Mouse (Mus musculus) liver, adult (tissue): ENCODE measurements around the gene Sh3pxd2b.

ENCODE experiments used
- GATA4 ChIP-seq: IDR thresholded peaks from 2 replicates; pipeline ENCODE4 v1.6.1; 2014; ENCODE audit warnings: mild to moderate bottlenecking, low read length; ENCODE audit not compliant: insufficient replicate concordance

Gene Sh3pxd2b

DNA sequence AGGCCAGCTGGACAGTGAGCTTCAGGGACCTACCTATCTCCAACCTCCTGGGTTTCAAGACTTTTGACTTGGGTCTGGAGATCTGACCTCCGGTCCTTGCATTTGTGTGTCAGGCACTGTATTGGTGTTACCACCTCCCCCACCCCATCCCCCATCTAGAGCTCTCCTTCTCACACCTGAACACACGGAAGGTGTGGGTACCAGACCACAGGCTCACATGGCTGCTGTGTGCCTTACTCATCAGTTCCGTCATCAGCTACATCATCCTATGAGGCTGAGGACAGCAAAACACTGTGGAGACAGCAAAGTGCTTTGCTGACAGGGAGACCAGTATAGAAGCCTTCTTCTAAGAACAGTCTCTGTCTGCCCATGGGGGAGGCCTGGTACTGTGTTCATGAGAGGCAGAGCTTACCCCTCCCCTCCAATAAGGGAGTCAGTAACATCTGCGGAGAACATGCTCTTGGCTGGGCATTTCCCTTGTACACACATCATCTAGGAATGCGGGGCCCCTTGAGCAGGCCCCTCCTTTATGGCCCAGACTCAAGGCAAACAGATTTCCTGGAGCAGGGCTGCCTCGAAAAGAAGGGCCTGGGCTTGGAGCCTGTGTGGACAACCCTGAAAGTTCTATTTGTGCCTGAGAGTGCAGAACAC lies 87.9 kb downstream of the Sh3pxd2b start:
- TF ChIP-seq GATA4: no peak

- TF ChIP-seq GATA4: no peak
These were observed 95.0 kb downstream of the Sh3pxd2b start for GRCm38 (mm10) chr11:32442576-32442975.

- TF ChIP-seq GATA4: no peak
These were observed 96.6 kb downstream of the Sh3pxd2b start for GRCm38 (mm10) chr11:32444266-32444665.

GRCm38 (mm10) chr11:32445135-32445534 lies 97.5 kb downstream of the Sh3pxd2b start:
- TF ChIP-seq GATA4: no peak

DNA sequence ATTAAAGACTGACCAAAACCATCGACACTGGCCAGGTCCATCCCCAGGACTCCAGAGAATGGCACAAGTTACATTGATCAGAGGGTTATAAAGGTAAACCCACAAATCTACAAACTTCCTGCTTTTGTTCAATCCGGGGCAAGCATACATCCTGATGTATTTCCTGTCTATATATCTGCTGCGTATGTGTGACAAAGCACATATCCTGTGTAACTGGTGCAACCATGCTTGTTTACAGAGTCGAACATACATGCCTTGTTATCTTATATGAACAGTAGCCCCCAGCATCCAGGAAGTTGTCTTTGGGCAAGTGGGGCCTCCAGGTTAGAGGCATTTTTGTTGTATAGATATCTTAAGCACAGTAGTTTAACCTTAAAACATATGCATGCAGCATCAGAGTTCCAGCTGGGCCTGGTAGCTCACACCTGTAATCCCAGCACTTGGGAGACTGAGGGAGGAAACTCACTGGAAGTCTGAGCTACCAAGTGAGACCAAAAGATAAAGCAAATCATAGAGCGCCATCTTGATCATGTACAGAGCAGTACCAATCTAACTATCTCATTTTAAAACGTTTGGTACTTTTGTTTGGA lies 98.1 kb downstream of the Sh3pxd2b start:
- no peak for TF ChIP-seq GATA4

- TF ChIP-seq GATA4: no peak
These were observed 102.6 kb downstream of the Sh3pxd2b start for GRCm38 (mm10) chr11:32450216-32450615.

GRCm38 (mm10) chr11:32451306-32451705 lies 103.7 kb downstream of the Sh3pxd2b start:
- TF ChIP-seq GATA4: no peak

DNA sequence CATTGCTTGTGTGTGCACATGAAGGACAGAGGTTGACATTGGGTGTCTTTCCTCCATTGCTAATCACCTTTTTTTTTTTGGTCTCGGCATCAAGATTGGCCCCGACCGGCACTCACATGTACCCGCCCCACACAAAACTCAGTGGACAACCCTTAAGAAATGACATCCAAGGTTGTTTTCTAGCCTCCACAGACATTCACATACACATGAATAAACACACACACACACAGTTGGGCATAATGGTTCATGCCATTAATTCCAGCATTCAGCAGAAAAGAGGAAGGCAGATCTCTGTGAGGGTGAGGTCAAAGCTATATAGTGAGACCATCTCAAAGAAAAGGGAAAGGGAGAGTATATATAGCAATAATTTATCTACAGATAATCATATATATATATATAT lies 105.1 kb downstream of the Sh3pxd2b start:
- TF ChIP-seq GATA4: no peak

DNA sequence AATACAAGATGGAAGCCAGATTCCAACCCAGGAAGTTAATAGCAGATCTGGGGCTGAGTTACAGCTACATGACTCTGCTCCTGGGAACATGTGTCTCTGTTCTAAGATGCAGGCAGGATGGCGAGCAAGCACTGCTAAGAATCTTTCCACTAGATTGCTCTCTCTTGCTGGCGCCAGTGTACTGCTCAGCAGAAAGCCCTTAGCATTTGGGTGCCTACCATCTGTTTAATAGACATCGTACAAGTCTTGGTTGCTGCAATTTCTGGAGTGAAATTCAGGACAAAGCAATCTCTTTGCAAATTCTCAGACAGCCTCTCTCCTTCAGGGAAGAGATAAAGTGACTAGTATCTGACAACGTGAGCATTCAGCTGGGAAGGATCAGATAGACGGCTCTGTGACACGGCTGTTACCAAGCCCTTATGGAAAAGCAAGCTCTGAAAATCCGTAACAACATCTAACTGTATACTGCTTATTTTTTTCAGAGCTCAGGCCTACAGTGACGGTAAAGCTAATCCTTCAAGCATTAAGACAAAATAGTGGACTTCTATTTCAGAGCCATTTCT lies 105.8 kb downstream of the Sh3pxd2b start:
- no peak for TF ChIP-seq GATA4

DNA sequence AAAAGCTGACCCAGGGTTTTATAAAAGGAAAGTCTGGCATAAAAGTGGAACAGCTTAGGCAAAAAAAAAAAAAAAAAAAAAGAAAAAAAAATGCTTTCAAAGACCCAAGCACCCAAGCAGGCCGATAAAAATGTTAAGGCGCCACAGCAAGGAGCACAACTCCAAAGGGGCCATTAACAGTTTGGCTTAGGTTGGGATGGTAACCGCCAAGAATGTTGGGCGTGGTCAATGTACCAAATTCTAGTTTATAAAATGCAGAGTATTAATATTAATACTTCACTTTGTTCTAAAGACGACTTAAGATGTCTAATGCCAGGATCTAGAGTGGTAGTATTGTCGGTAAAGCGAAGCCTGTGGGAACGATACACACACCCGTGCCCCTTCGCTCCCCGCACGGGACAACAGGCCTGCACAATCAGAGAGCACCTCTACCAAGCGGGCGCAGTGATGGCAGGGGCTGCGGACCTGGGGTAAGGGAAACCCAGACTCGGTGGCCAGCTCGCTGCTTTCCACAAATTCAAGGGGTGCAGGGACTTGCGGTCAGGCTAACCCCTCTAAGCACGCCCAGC lies 106.7 kb downstream of the Sh3pxd2b start:
- TF ChIP-seq GATA4: no peak

DNA sequence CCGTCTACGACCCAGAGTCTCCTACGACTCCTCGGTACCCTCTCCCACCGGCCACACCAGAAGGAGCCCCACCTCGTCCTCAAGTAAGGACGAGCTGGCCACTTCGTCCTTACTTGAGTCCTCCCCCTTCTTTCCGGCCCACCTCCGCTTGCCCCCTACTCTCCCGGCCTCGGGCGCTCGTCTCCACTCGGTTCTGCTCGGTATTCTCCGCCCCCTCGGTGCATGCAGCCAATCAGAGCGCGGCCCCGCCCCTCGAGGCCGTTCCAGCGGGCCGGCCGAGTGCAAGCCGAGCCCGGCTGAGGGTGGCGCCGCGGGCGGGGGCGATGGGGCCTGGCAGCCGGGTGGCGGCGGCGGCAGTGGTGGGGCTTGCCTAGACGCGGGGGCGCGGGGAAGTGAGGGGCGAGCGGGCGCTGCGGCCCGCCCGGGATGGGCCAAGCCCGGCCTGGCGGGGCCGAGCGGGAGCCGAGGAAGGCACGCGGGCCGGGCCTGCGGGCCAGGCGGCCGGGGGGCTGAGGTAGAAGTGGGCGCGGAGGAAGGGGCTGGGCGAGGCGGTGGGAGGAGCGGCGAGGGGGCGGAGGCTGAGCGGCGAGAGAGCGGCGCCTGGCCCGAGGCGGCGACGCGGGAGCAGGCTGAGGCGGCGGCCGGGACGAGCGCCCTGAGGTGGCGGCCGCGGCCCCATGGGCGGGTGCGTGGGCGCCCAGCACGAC lies 107.3 kb downstream of the Sh3pxd2b start, which contains the start of gene Ubtd2:
TSS of gene Ubtd2 (plus strand) at position 571 of the 707 bp plus-strand sequence.
- no peak for TF ChIP-seq GATA4

- TF ChIP-seq GATA4: no peak
These were observed 108.0 kb downstream of the Sh3pxd2b start for GRCm38 (mm10) chr11:32455507-32456141.

DNA sequence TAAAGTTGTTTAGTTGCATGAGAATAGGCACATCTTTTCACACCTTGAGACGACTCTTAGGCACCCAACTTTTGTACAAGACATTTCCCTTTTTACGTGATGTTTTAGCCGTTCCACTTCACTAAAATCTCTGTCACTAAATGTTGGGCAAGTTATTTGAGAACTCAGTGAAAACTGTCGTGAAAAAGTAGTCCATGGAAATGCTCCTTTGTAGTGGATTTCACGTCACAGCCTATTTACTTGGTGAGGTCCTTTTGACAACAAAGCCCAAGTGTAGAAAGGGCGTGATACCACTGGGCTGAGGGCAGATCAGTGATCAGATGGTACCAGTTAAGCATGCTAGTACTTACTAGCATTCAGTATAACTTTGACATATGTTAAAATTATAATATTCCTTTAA lies 108.7 kb downstream of the Sh3pxd2b start:
- TF ChIP-seq GATA4: no peak

DNA sequence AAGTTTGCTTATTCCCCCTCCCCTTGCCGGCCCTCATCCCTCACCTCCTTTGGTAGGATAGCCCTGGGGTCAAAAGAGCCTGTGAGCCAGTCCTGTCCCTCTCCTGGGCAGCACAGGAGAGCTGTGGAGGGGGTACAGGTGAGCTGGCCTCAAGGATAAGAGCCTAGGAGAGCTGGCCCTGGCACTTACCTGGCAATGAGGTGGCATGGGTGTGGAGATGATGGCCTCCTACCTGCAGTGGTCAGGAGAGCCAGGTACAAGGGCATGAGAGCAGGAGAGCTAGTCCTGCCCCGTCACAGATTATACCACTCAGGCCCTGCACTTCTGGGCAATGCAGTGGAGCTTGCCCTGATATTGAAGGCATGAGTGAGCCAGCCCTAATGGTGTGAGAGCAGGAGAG lies 116.7 kb downstream of the Sh3pxd2b start:
- no peak for TF ChIP-seq GATA4

DNA sequence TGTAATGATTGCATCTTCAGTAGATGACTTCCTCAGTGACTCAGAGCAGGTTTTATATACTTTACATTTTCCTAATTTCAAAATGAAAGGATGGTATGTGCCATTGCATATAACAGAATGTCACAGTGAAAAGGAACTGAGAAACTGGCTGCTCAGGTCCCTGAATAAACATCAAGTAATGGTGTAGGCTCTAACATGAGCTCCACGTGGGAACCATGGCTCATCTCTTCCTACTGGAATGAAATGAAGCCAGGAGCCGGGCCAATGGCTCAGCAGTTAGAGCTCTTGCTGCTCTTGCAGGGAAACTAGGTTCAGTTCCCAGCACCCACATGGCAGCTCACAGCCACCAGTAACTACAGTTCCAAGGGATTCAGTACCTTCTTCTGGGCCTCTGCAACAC lies 124.3 kb downstream of the Sh3pxd2b start:
- no peak for TF ChIP-seq GATA4
